Mouse (Mus musculus): Measurements from ENCODE around the gene Ptbp2.
A peak's percentile ranks its signal among the peaks of the same experiment; 100 is the strongest.

The Ptbp2 gene

GRCm38 (mm10) chr3:119784366-119784765, at the start of gene Ptbp2:
TSS of gene Ptbp2 (minus strand) at chr3:119784466.
- DNase-seq (ENCODE audit: low spot score), result no peak

GRCm38 (mm10) chr3:119814678-119815077, 30.4 kb upstream of the Ptbp2 start:
- no peak for DNase-seq (ENCODE audit: low spot score)

GRCm38 (mm10) chr3:119806123-119806522, 21.9 kb upstream of the Ptbp2 start:
- no peak for DNase-seq (ENCODE audit: low spot score)

- DNase-seq (ENCODE audit: low spot score), result no peak
Observed at GRCm38 (mm10) chr3:119794677-119795365, 10.6 kb upstream of the Ptbp2 start.

GRCm38 (mm10) chr3:119782946-119783701, 1.1 kb downstream of the Ptbp2 start:
- peak; percentile 57 for DNase-seq (ENCODE audit: low spot score)

- no peak for DNase-seq (ENCODE audit: low spot score)
Observed at GRCm38 (mm10) chr3:119782022-119782945, 2.0 kb downstream of the Ptbp2 start.

GRCm38 (mm10) chr3:119780876-119781275, 3.4 kb downstream of the Ptbp2 start:
- no peak for DNase-seq (ENCODE audit: low spot score)

GRCm38 (mm10) chr3:119779261-119779660, 5.0 kb downstream of the Ptbp2 start:
- DNase-seq (ENCODE audit: low spot score), result no peak

- no peak for DNase-seq (ENCODE audit: low spot score)
Observed at GRCm38 (mm10) chr3:119778431-119778830, 5.8 kb downstream of the Ptbp2 start.

- DNase-seq (ENCODE audit: low spot score), result no peak
Observed at GRCm38 (mm10) chr3:119776129-119776528, 8.1 kb downstream of the Ptbp2 start.

GRCm38 (mm10) chr3:119772789-119773188, 11.5 kb downstream of the Ptbp2 start:
- no peak for DNase-seq (ENCODE audit: low spot score)

GRCm38 (mm10) chr3:119763772-119764171, 20.5 kb downstream of the Ptbp2 start:
- DNase-seq (ENCODE audit: low spot score), result no peak

GRCm38 (mm10) chr3:119761732-119762131, 22.5 kb downstream of the Ptbp2 start:
- DNase-seq (ENCODE audit: low spot score), result no peak

- no peak for DNase-seq (ENCODE audit: low spot score)
Observed at GRCm38 (mm10) chr3:119753791-119754190, 30.5 kb downstream of the Ptbp2 start.

- no peak for DNase-seq (ENCODE audit: low spot score)
Observed at GRCm38 (mm10) chr3:119749551-119750249, 34.6 kb downstream of the Ptbp2 start.

- no peak for DNase-seq (ENCODE audit: low spot score)
Observed at GRCm38 (mm10) chr3:119749140-119749539, 35.1 kb downstream of the Ptbp2 start.

- DNase-seq (ENCODE audit: low spot score), result no peak
Observed at GRCm38 (mm10) chr3:119746656-119747055, 37.6 kb downstream of the Ptbp2 start.

GRCm38 (mm10) chr3:119745801-119746200, 38.5 kb downstream of the Ptbp2 start:
- no peak for DNase-seq (ENCODE audit: low spot score)

GRCm38 (mm10) chr3:119729863-119730262, 54.4 kb downstream of the Ptbp2 start:
- DNase-seq (ENCODE audit: low spot score), result no peak

- DNase-seq (ENCODE audit: low spot score), result no peak
Observed at GRCm38 (mm10) chr3:119712066-119712465, 72.2 kb downstream of the Ptbp2 start.

- DNase-seq (ENCODE audit: low spot score), result no peak
Observed at GRCm38 (mm10) chr3:119711503-119711902, 72.8 kb downstream of the Ptbp2 start.

GRCm38 (mm10) chr3:119701467-119701866, 82.8 kb downstream of the Ptbp2 start:
- DNase-seq (ENCODE audit: low spot score), result no peak

Measured in layer of hippocampus, adult 9-10 months (tissue).